Mouse (Mus musculus): ENCODE results near the gene Muc1. TPM values are rescaled to one million over a fixed set of nuclear protein-coding genes. Genes with fewer than 3 reads are reported as not detected.

The Muc1 gene
- polyA plus RNA-seq (2015; fragmentation: Nextera tagmentation; extraction: Ambion mirVana) = 13.2 and 13.4 TPM in 2 replicates

GRCm38 (mm10) chr3:89228836-89229235 lies at the start of gene Muc1:
Gene Muc1, plus strand, starts transcription at chr3:89229057.
- ATAC-seq = peak; percentile 22; the same call in 1 of the 2 replicates

DNA sequence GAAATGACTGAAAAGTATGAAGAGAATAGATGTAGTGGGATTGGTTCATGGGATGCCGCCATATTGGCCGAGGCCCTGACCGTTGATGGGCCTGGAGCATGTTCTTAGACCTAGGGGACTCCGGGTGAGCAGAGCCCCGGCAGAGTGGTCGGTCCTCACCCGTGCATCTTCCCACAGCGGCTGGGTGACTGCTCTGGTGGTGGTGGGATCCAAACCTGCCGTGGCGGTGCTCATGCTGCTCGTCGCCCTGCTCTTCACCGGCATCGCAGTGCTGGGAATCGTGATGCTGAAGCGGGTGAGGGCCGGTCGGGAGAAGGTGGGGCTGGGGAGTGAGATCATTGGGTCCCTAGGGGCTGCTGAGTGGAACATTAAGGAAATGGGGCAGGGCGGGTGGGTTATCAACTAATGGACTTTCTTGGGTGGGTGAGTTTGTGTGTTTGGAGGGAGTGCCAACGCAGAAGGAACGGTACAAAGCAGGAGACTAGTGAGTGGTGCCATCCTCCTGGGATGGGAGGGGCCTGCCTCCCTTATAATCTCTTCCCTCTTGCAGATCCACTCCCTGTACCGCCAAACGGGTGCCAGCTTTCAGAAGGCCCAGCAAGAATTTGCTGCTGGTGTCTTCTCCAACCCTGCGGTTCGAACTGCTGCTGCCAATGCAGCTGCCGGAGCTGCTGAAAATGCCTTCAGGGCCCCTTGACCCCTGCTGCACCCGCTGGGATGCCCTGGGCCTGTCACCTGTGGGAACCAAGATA lies 46.9 kb upstream of the Muc1 start:
- peaks cover 37% of the 10 kb centered on the region for H3K4me1 ChIP-seq (ENCODE audit: control insufficient read depth, insufficient read depth, low read length)
- H3K9me3 ChIP-seq (ENCODE audit: control insufficient read depth, low read length) = no peaks in the 10 kb centered on the region
- no peak overlapping the region for H3K27ac ChIP-seq (ENCODE audit: low read length)
- ATAC-seq = no peak
- H3K9ac ChIP-seq (ENCODE audit: low read depth, low read length) = no peak overlapping the region
- no peaks in the 10 kb centered on the region for H3K27me3 ChIP-seq (replicated peaks; ENCODE audit: control insufficient read depth, insufficient read depth, low read length)
- H3K4me3 ChIP-seq (ENCODE audit: low read length) = no peak overlapping the region
- peaks cover 6% of the 10 kb centered on the region; the same call in 1 of the 2 replicates for H3K36me3 ChIP-seq (ENCODE audit: control insufficient read depth, insufficient read depth, low read length)
- WGBS = 90% methylated on average over 27 of the region's 27 CpGs
- H3K4me2 ChIP-seq (ENCODE audit: low read depth, low read length) = no peak overlapping the region

More at GRCm38 (mm10) chr3:89228836-89229235, at the start of gene Muc1:
- Histone ChIP-seq H3K36me3 (ENCODE audit: control insufficient read depth, insufficient read depth, low read length) (no peaks in the 10 kb centered on the region), H3K4me1 (ENCODE audit: control insufficient read depth, insufficient read depth, low read length) (peaks cover 42% of the 10 kb centered on the region), H3K27me3 (replicated peaks; ENCODE audit: control insufficient read depth, insufficient read depth, low read length) (peaks cover 4% of the 10 kb centered on the region; the same call in 1 of the 2 replicates), H3K9me3 (ENCODE audit: control insufficient read depth, low read length) (no peaks in the 10 kb centered on the region), H3K9ac (ENCODE audit: low read depth, low read length) (peak within 1 kb of the TSS; percentile 58), H3K27ac (ENCODE audit: low read length) (no peak within 1 kb of the TSS), H3K4me2 (ENCODE audit: low read depth, low read length) (peak within 1 kb of the TSS; percentile 72), H3K4me3 (ENCODE audit: low read length) (peak within 1 kb of the TSS; percentile 47)
- WGBS = 24% methylated on average over 10 of the region's 10 CpGs

GRCm38 (mm10) chr3:89182531-89183057 lies 46.3 kb upstream of the Muc1 start:
- Histone ChIP-seq H3K4me2 (ENCODE audit: low read depth, low read length) (peak overlapping the region; percentile 94), H3K9me3 (ENCODE audit: control insufficient read depth, low read length) (no peaks in the 10 kb centered on the region), H3K36me3 (ENCODE audit: control insufficient read depth, insufficient read depth, low read length) (peaks cover 6% of the 10 kb centered on the region; the same call in 1 of the 2 replicates), H3K4me3 (ENCODE audit: low read length) (peak overlapping the region; percentile 75), H3K4me1 (ENCODE audit: control insufficient read depth, insufficient read depth, low read length) (peaks cover 37% of the 10 kb centered on the region), H3K27me3 (replicated peaks; ENCODE audit: control insufficient read depth, insufficient read depth, low read length) (no peaks in the 10 kb centered on the region), H3K9ac (ENCODE audit: low read depth, low read length) (peak overlapping the region; percentile 85; the same call in 1 of the 2 replicates), H3K27ac (ENCODE audit: low read length) (peak overlapping the region; percentile 28; the same call in 1 of the 2 replicates)
- no peak for ATAC-seq
- WGBS = 43% methylated on average over 7 of the region's 7 CpGs

DNA sequence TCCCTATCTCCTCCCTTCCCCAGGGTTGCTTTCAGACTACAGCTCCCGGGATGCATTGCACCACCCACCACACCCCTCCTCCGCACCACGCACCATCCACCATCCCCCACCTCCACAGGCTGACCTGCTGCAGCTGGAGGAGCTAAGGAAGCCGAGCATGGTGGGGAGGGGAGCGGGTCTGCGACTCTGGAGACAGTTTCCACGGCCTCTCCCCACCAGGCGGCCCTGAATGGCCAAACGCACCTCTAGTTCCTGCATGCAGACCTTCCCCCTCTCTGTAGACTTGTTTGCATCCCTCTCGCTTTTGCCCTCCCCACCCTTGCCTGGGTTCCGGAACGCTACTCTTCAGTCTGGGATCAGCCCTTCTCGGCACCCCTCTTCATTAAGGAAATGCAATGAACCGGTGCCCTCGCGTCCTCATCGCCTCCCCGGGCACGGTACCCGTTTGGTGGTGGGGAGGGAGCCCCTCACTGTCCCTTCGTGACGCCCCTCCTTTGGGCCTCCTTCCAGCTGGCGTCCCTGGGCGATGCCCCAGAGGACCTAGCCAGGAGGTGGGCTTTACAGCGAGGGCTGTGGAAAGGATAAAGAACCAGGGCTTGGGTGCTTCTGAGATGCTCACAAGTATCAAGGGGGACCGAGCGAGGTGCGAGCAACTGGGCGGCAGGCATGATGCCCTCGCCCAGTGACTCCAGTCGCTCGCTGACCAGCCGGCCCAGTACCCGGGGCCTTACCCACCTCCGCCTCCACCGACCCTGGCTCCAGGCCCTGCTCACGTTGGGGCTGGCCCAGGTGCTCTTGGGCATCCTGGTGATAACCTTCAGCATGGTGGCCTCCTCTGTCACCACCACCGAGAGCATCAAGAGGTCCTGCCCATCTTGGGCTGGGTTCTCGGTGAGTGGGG lies 45.5 kb upstream of the Muc1 start, which contains the start of gene Fam189b:
TSS of gene Fam189b (plus strand) at position 86 of the 901 bp plus-strand sequence.
- H3K4me3 ChIP-seq (ENCODE audit: low read length) = peak within 1 kb of the TSS; percentile 75
- H3K9me3 ChIP-seq (ENCODE audit: control insufficient read depth, low read length) = no peaks in the 10 kb centered on the region
- peaks cover 9% of the 10 kb centered on the region; the same call in 1 of the 2 replicates for H3K36me3 ChIP-seq (ENCODE audit: control insufficient read depth, insufficient read depth, low read length)
- WGBS = 9% methylated on average over 39 of the region's 39 CpGs
- peak within 1 kb of the TSS; percentile 85 for H3K9ac ChIP-seq (ENCODE audit: low read depth, low read length)
- peaks cover 36% of the 10 kb centered on the region for H3K4me1 ChIP-seq (ENCODE audit: control insufficient read depth, insufficient read depth, low read length)
- H3K27ac ChIP-seq (ENCODE audit: low read length) = peak within 1 kb of the TSS; percentile 72
- peak within 1 kb of the TSS; percentile 94 for H3K4me2 ChIP-seq (ENCODE audit: low read depth, low read length)
- H3K27me3 ChIP-seq (replicated peaks; ENCODE audit: control insufficient read depth, insufficient read depth, low read length) = no peaks in the 10 kb centered on the region
- peak; percentile 95 for ATAC-seq

DNA sequence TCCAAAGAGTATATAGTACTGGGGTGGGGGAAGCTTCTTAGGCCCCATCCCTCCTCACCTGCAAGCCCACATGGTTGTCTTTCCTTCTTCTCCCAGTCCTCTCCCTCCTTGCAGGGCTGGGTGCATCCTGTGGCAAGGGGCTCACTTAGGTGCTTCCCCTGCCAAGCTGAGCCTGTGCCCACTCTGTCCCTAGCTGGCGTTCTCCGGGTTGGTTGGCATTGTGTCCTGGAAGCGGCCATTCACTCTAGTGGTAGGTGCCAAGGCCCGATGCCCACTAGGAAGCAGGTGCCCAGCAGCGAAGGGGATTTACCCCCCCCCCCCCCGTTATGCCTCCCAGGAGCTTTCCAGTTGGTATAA lies 44.9 kb upstream of the Muc1 start:
- Histone ChIP-seq H3K4me1 (ENCODE audit: control insufficient read depth, insufficient read depth, low read length) (peaks cover 29% of the 10 kb centered on the region), H3K9ac (ENCODE audit: low read depth, low read length) (peak overlapping the region; percentile 85), H3K9me3 (ENCODE audit: control insufficient read depth, low read length) (no peaks in the 10 kb centered on the region), H3K27ac (ENCODE audit: low read length) (no peak overlapping the region), H3K4me2 (ENCODE audit: low read depth, low read length) (peak overlapping the region; percentile 94), H3K36me3 (ENCODE audit: control insufficient read depth, insufficient read depth, low read length) (peaks cover 9% of the 10 kb centered on the region; the same call in 1 of the 2 replicates), H3K4me3 (ENCODE audit: low read length) (peak overlapping the region; percentile 75), H3K27me3 (replicated peaks; ENCODE audit: control insufficient read depth, insufficient read depth, low read length) (no peaks in the 10 kb centered on the region)
- WGBS = 81% methylated on average over 6 of the region's 6 CpGs
- no peak for ATAC-seq

DNA sequence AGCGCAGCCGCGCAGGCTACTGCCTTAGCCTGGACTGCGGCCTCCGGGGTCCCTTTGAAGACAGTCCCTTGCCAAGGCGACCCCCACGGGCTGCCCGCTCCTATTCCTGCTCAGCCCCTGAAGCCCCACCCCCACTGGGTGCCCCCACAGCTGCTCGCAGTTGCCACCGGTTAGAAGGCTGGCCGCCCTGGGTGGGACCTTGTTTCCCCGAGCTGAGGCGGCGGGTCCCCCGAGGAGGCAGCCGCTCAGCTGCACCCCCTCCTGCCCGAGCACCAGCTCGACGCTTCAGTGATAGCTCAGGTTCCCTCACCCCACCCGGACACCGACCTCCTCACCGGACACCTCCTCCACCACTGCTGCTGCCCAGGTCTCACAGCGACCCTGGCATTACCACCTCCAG lies 41.7 kb upstream of the Muc1 start:
- no peak for ATAC-seq
- H3K27ac ChIP-seq (ENCODE audit: low read length) = no peak overlapping the region
- 0 out of 2 replicates have a peak, but pooled peaks cover 3% of the 10 kb centered on the region for H3K36me3 ChIP-seq (ENCODE audit: control insufficient read depth, insufficient read depth, low read length)
- WGBS = 64% methylated on average over 23 of the region's 23 CpGs
- H3K9ac ChIP-seq (ENCODE audit: low read depth, low read length) = no peak overlapping the region
- H3K4me2 ChIP-seq (ENCODE audit: low read depth, low read length) = no peak overlapping the region
- H3K9me3 ChIP-seq (ENCODE audit: control insufficient read depth, low read length) = no peaks in the 10 kb centered on the region
- peaks cover 28% of the 10 kb centered on the region for H3K4me1 ChIP-seq (ENCODE audit: control insufficient read depth, insufficient read depth, low read length)
- H3K27me3 ChIP-seq (replicated peaks; ENCODE audit: control insufficient read depth, insufficient read depth, low read length) = no peaks in the 10 kb centered on the region
- no peak overlapping the region for H3K4me3 ChIP-seq (ENCODE audit: low read length)

GRCm38 (mm10) chr3:89187690-89188477 lies 41.0 kb upstream of the Muc1 start:
- H3K9me3 ChIP-seq (ENCODE audit: control insufficient read depth, low read length) = no peaks in the 10 kb centered on the region
- no peaks in the 10 kb centered on the region for H3K27me3 ChIP-seq (replicated peaks; ENCODE audit: control insufficient read depth, insufficient read depth, low read length)
- no peak overlapping the region for H3K4me2 ChIP-seq (ENCODE audit: low read depth, low read length)
- H3K36me3 ChIP-seq (ENCODE audit: control insufficient read depth, insufficient read depth, low read length) = 0 out of 2 replicates have a peak, but pooled peaks cover 3% of the 10 kb centered on the region
- no peak overlapping the region for H3K27ac ChIP-seq (ENCODE audit: low read length)
- ATAC-seq = no peak
- 76% methylated on average over 18 of the region's 18 CpGs for WGBS
- H3K4me1 ChIP-seq (ENCODE audit: control insufficient read depth, insufficient read depth, low read length) = peaks cover 22% of the 10 kb centered on the region
- H3K4me3 ChIP-seq (ENCODE audit: low read length) = no peak overlapping the region
- no peak overlapping the region for H3K9ac ChIP-seq (ENCODE audit: low read depth, low read length)

DNA sequence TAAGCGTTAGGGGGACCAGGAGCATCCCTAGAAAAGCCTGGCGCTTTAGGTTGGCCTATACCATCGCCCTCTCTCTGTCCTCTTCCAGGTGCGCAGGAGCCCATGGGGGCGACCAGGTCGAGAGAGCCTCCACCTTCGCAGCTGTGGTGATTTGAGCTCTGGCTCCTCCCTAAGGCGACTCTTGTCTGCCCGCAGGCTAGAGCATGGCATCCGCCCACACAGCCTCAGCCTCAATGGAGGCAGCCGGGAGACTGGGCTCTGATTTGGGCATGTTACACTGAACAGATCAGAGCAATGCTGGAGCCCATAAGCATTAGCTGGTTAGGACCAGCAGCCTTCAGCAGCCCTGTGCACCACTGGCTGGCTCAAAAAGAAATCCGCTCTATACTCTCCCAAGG lies 40.4 kb upstream of the Muc1 start:
- Histone ChIP-seq H3K27ac (ENCODE audit: low read length) (no peak overlapping the region), H3K9me3 (ENCODE audit: control insufficient read depth, low read length) (no peaks in the 10 kb centered on the region), H3K4me1 (ENCODE audit: control insufficient read depth, insufficient read depth, low read length) (peaks cover 19% of the 10 kb centered on the region), H3K4me3 (ENCODE audit: low read length) (no peak overlapping the region), H3K9ac (ENCODE audit: low read depth, low read length) (no peak overlapping the region), H3K4me2 (ENCODE audit: low read depth, low read length) (no peak overlapping the region), H3K36me3 (ENCODE audit: control insufficient read depth, insufficient read depth, low read length) (0 out of 2 replicates have a peak, but pooled peaks cover 3% of the 10 kb centered on the region), H3K27me3 (replicated peaks; ENCODE audit: control insufficient read depth, insufficient read depth, low read length) (no peaks in the 10 kb centered on the region)
- WGBS = 69% methylated on average over 12 of the region's 12 CpGs
- ATAC-seq = no peak
